Mouse (Mus musculus): Measurements from ENCODE around the gene Rgs3. TPM values are rescaled to one million over a fixed set of nuclear protein-coding genes. Genes with fewer than 3 reads are reported as not detected.
A peak's percentile ranks its signal among the peaks of the same experiment; 100 is the strongest.

Rgs3 gene
- polyA plus RNA-seq, 1 experiment from 2014 or later, result 49.0 TPM

- Histone ChIP-seq H3K4me2 (peak within 1 kb of the TSS; percentile 75), H3K4me3 (peak within 1 kb of the TSS; percentile 76), H3K9ac (peak within 1 kb of the TSS; percentile 85), H3K27ac (peak within 1 kb of the TSS; percentile 74), H3K27me3 (no peaks in the 10 kb centered on the region), H3K9me3 (replicated peaks) (no peaks in the 10 kb centered on the region), H3K4me1 (peaks cover 30% of the 10 kb centered on the region), H3K36me3 (ENCODE audit: poor library complexity, severe bottlenecking) (peaks cover 12% of the 10 kb centered on the region; the same call in 1 of the 2 replicates)
- under 1% methylated on average over 37 of the region's 37 CpGs for WGBS
- peak; percentile 91 for ATAC-seq
Measured at GRCm38 (mm10) chr4:62519849-62520233, 39.8 kb upstream of the Rgs3 start, which contains the start of gene Alad. Alad (minus strand) TSS chr4:62519918.

GRCm38 (mm10) chr4:62520892-62521400, 38.7 kb upstream of the Rgs3 start:
- no peaks in the 10 kb centered on the region for H3K27me3 ChIP-seq
- no peak overlapping the region for H3K9ac ChIP-seq
- ATAC-seq, result no peak
- H3K4me1 ChIP-seq, result peaks cover 30% of the 10 kb centered on the region
- no peak overlapping the region for H3K4me3 ChIP-seq
- H3K27ac ChIP-seq, result no peak overlapping the region
- no peak overlapping the region for H3K4me2 ChIP-seq
- H3K36me3 ChIP-seq (ENCODE audit: poor library complexity, severe bottlenecking), result peaks cover 12% of the 10 kb centered on the region; the same call in 1 of the 2 replicates
- H3K9me3 ChIP-seq (replicated peaks), result no peaks in the 10 kb centered on the region
- WGBS, result 89% methylated on average over 2 of the region's 2 CpGs

- Histone ChIP-seq H3K27me3 (no peaks in the 10 kb centered on the region; the same call in 1 of the 2 replicates), H3K9ac (peak within 1 kb of the TSS; percentile 83), H3K27ac (peak within 1 kb of the TSS; percentile 88), H3K4me3 (peak within 1 kb of the TSS; percentile 61), H3K4me2 (peak within 1 kb of the TSS; percentile 84), H3K9me3 (replicated peaks) (no peaks in the 10 kb centered on the region), H3K4me1 (peaks cover 17% of the 10 kb centered on the region), H3K36me3 (ENCODE audit: poor library complexity, severe bottlenecking) (peaks cover 12% of the 10 kb centered on the region; the same call in 1 of the 2 replicates)
- peak; percentile 99 for ATAC-seq
- WGBS, result under 1% methylated on average over 59 of the region's 59 CpGs
Measured at GRCm38 (mm10) chr4:62524651-62525488, 34.8 kb upstream of the Rgs3 start, which contains the start of the genes Pole3 and 4933430I17Rik. Pole3 (minus strand) TSS chr4:62525068. 4933430I17Rik (plus strand) TSS chr4:62525369.

- Histone ChIP-seq H3K9me3 (replicated peaks) (no peaks in the 10 kb centered on the region), H3K4me2 (peak overlapping the region; percentile 48), H3K9ac (peak overlapping the region; percentile 83; the same call in 1 of the 2 replicates), H3K27ac (no peak overlapping the region), H3K27me3 (no peaks in the 10 kb centered on the region; the same call in 1 of the 2 replicates), H3K4me1 (peaks cover 13% of the 10 kb centered on the region), H3K36me3 (ENCODE audit: poor library complexity, severe bottlenecking) (peaks cover 12% of the 10 kb centered on the region; the same call in 1 of the 2 replicates), H3K4me3 (peak overlapping the region; percentile 61)
- ATAC-seq, result no peak
- WGBS, result 1% methylated on average over 10 of the region's 10 CpGs
Measured at GRCm38 (mm10) chr4:62525489-62525811, 34.2 kb upstream of the Rgs3 start.

- no peak overlapping the region for H3K27ac ChIP-seq
- peaks cover 11% of the 10 kb centered on the region for H3K4me1 ChIP-seq
- no peak overlapping the region for H3K4me3 ChIP-seq
- H3K9ac ChIP-seq, result no peak overlapping the region
- ATAC-seq, result no peak
- no peak overlapping the region for H3K4me2 ChIP-seq
- no peaks in the 10 kb centered on the region; the same call in 1 of the 2 replicates for H3K27me3 ChIP-seq
- H3K9me3 ChIP-seq (replicated peaks), result no peaks in the 10 kb centered on the region
- peaks cover 12% of the 10 kb centered on the region; the same call in 1 of the 2 replicates for H3K36me3 ChIP-seq (ENCODE audit: poor library complexity, severe bottlenecking)
- WGBS, result 61% methylated on average over 2 of the region's 2 CpGs
Measured at GRCm38 (mm10) chr4:62526256-62526655, 33.4 kb upstream of the Rgs3 start.

- peaks cover 10% of the 10 kb centered on the region; the same call in 1 of the 2 replicates for H3K36me3 ChIP-seq (ENCODE audit: poor library complexity, severe bottlenecking)
Measured at GRCm38 (mm10) chr4:62527655-62528054, 32.0 kb upstream of the Rgs3 start.

GRCm38 (mm10) chr4:62533729-62534128, 25.9 kb upstream of the Rgs3 start:
- no peak for ATAC-seq
- Histone ChIP-seq H3K4me1 (no peaks in the 10 kb centered on the region), H3K9me3 (replicated peaks) (no peaks in the 10 kb centered on the region), H3K27ac (no peak overlapping the region), H3K27me3 (no peaks in the 10 kb centered on the region), H3K36me3 (ENCODE audit: poor library complexity, severe bottlenecking) (no peaks in the 10 kb centered on the region), H3K4me2 (no peak overlapping the region), H3K4me3 (no peak overlapping the region), H3K9ac (no peak overlapping the region)
- 75% methylated on average over 6 of the region's 6 CpGs for WGBS

More at GRCm38 (mm10) chr4:62527655-62528054, 32.0 kb upstream of the Rgs3 start:
- Histone ChIP-seq H3K27ac (no peak overlapping the region), H3K27me3 (no peaks in the 10 kb centered on the region; the same call in 1 of the 2 replicates), H3K4me2 (no peak overlapping the region), H3K4me1 (peaks cover 11% of the 10 kb centered on the region), H3K9ac (no peak overlapping the region), H3K9me3 (replicated peaks) (no peaks in the 10 kb centered on the region), H3K4me3 (no peak overlapping the region)
- ATAC-seq, result no peak
- WGBS, result 87% methylated on average over 4 of the region's 4 CpGs

- peak; percentile 65; the same call in 1 of the 2 replicates for ATAC-seq
- Histone ChIP-seq H3K4me3 (no peak overlapping the region), H3K4me2 (no peak overlapping the region), H3K27me3 (no peaks in the 10 kb centered on the region), H3K9ac (no peak overlapping the region), H3K4me1 (no peaks in the 10 kb centered on the region), H3K27ac (no peak overlapping the region), H3K36me3 (ENCODE audit: poor library complexity, severe bottlenecking) (no peaks in the 10 kb centered on the region), H3K9me3 (replicated peaks) (no peaks in the 10 kb centered on the region)
- WGBS, result 76% methylated on average over 3 of the region's 3 CpGs
Measured at GRCm38 (mm10) chr4:62541802-62542201, 17.8 kb upstream of the Rgs3 start.

GRCm38 (mm10) chr4:62543782-62544181, 15.9 kb upstream of the Rgs3 start:
- Histone ChIP-seq H3K36me3 (ENCODE audit: poor library complexity, severe bottlenecking) (no peaks in the 10 kb centered on the region), H3K4me3 (no peak overlapping the region), H3K4me2 (no peak overlapping the region), H3K9ac (no peak overlapping the region), H3K27ac (no peak overlapping the region), H3K4me1 (no peaks in the 10 kb centered on the region), H3K27me3 (no peaks in the 10 kb centered on the region), H3K9me3 (replicated peaks) (no peaks in the 10 kb centered on the region)
- no peak for ATAC-seq
- 86% methylated on average over 6 of the region's 6 CpGs for WGBS

- no peaks in the 10 kb centered on the region for H3K9me3 ChIP-seq (replicated peaks)
- H3K4me2 ChIP-seq, result no peak overlapping the region
- no peaks in the 10 kb centered on the region for H3K36me3 ChIP-seq (ENCODE audit: poor library complexity, severe bottlenecking)
- no peak overlapping the region for H3K9ac ChIP-seq
- ATAC-seq, result no peak
- H3K4me3 ChIP-seq, result no peak overlapping the region
- no peaks in the 10 kb centered on the region for H3K27me3 ChIP-seq
- H3K4me1 ChIP-seq, result no peaks in the 10 kb centered on the region
- no peak overlapping the region for H3K27ac ChIP-seq
Measured at GRCm38 (mm10) chr4:62544801-62545200, 14.8 kb upstream of the Rgs3 start.

GRCm38 (mm10) chr4:62551966-62552365, 7.7 kb upstream of the Rgs3 start:
- WGBS, result 89% methylated on average over 7 of the region's 7 CpGs
- Histone ChIP-seq H3K4me2 (no peak overlapping the region), H3K27ac (no peak overlapping the region), H3K4me3 (no peak overlapping the region), H3K36me3 (ENCODE audit: poor library complexity, severe bottlenecking) (no peaks in the 10 kb centered on the region), H3K4me1 (no peaks in the 10 kb centered on the region), H3K9me3 (replicated peaks) (no peaks in the 10 kb centered on the region), H3K27me3 (no peaks in the 10 kb centered on the region), H3K9ac (no peak overlapping the region)
- ATAC-seq, result no peak

GRCm38 (mm10) chr4:62557436-62557835, 2.2 kb upstream of the Rgs3 start:
- Histone ChIP-seq H3K27me3 (no peaks in the 10 kb centered on the region), H3K4me2 (no peak overlapping the region), H3K9me3 (replicated peaks) (no peaks in the 10 kb centered on the region), H3K4me1 (peaks cover 7% of the 10 kb centered on the region), H3K4me3 (no peak overlapping the region), H3K9ac (no peak overlapping the region), H3K36me3 (ENCODE audit: poor library complexity, severe bottlenecking) (no peaks in the 10 kb centered on the region), H3K27ac (no peak overlapping the region)
- WGBS, result 62% methylated on average over 3 of the region's 3 CpGs
- ATAC-seq, result no peak

Measured in forebrain, embryonic 13.5 days (tissue).